Mouse (Mus musculus): ENCODE results near the gene Skiv2l. TPM values are rescaled to one million over a fixed set of nuclear protein-coding genes. Genes with fewer than 3 reads are reported as not detected.

Gene Skiv2l
- 12.7 and 13.1 TPM in 2 replicates for polyA plus RNA-seq (2011; ENCODE audit: insufficient read depth, insufficient read length, low read depth, missing spikeins)

DNA sequence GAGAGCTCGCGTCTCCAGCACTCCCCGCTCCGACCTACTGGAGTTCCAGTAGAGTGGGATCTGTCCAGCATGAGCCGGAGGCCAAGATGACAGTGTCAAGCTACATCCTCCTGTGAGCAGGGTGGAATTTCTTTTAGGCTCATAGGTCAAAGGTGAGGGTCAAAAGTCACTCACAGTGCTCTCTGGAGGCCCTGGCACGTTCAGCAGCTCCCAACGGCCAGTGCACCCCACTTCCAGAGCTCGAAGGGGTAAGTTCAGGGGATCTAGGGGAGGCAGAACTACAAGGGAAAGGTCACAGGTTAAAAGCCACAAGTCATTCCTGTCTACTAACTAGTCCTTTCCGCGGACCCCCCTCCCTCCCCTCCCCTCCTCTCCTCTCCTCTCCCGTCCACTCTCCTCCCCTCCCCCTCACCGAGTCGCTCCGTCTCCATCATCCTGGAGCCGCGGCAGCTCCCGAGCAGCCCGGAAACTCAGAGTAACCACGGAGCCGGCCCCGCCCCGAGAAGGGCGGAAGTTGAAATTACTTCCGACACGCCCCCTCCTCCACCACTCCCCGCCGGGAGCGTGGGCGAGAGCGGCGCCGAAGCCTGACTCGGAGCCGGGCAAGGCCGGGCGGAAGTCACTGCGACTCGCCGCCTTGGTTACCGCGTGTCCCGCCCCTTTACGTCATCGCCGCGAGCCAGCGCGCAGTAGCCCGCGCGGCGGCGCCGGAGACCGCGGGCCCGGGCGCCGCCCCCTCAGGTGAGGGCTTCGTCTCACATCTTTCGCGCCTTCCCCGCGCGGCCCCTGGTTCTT lies at the start of gene Skiv2l, which contains the start of gene Nelfe:
TSS of gene Skiv2l (minus strand) at position 489 of the 795 bp plus-strand sequence.
TSS of gene Nelfe (plus strand) at position 670 of the 795 bp plus-strand sequence.
- H3K4me1 ChIP-seq (ENCODE audit: control insufficient read depth, insufficient read depth, low read length): no peaks in the 10 kb centered on the region
- H3K27ac ChIP-seq (ENCODE audit: insufficient read depth, low read length): no peak within 1 kb of the TSS
- H3K9ac ChIP-seq (ENCODE audit: low read depth, poor library complexity, severe bottlenecking): peak within 1 kb of the TSS; percentile 84
- no peaks in the 10 kb centered on the region for H3K9me3 ChIP-seq (replicated peaks; ENCODE audit: control insufficient read depth, insufficient read depth, low read length, poor library complexity, severe bottlenecking)
- H3K36me3 ChIP-seq (ENCODE audit: control insufficient read depth, insufficient read depth, low read length, poor library complexity, severe bottlenecking): peaks cover 10% of the 10 kb centered on the region
- TF ChIP-seq EP300 (IDR thresholded peaks at IDR 0.05; ENCODE audit: insufficient read depth, low read depth, low read length) (0 out of 2 replicates have a peak, but pooled peaks have one; percentile 11), POLR2A (IDR thresholded peaks at IDR 0.05; ENCODE audit: insufficient read depth, low read length) (peak; percentile 22), CTCF (IDR thresholded peaks at IDR 0.05; ENCODE audit: low read depth, low read length) (no peak)
- peak within 1 kb of the TSS; percentile 92 for H3K4me3 ChIP-seq (ENCODE audit: low read depth, low read length)
- no peaks in the 10 kb centered on the region for H3K27me3 ChIP-seq (ENCODE audit: control insufficient read depth, insufficient read depth, low read length, poor library complexity, severe bottlenecking)

DNA sequence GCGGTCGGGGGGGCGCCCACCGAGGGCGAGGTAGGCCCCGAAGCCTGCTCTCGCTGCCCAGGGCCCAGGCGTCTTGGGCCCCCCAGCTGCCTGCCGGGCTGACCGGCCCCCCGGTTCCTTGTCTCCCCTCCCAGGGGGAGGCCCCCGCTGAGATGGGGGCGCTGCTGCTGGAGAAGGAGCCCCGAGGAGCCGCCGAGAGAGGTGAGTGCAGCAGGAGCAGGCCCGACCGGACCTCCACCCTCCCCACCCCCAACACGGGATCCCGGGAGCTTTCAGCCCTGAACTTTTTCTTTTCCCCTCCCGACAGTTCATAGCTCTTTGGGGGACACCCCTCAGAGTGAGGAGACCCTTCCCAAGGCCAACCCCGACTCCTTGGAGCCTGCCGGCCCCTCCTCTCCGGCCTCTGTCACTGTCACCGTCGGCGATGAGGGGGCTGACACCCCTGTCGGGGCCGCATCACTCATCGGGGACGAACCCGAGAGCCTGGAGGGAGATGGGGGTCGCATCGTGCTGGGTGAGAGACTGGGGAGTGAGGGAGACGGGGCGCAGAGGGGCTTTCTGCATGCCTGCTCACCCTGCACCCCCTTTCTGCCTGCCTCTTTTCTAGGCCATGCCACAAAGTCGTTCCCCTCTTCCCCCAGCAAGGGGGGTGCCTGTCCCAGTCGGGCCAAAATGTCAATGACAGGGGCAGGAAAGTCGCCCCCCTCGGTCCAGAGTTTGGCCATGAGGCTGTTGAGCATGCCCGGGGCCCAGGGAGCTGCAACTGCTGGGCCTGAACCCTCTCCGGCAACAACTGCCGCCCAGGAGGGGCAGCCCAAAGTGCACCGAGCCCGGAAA lies 49.3 kb upstream of the Skiv2l start:
- H3K27me3 ChIP-seq (ENCODE audit: control insufficient read depth, insufficient read depth, low read length, poor library complexity, severe bottlenecking): no peaks in the 10 kb centered on the region
- no peaks in the 10 kb centered on the region for H3K4me1 ChIP-seq (ENCODE audit: control insufficient read depth, insufficient read depth, low read length)
- no peak overlapping the region for H3K27ac ChIP-seq (ENCODE audit: insufficient read depth, low read length)

GRCm38 (mm10) chr17:34898706-34899052 lies 48.7 kb upstream of the Skiv2l start:
- H3K27me3 ChIP-seq (ENCODE audit: control insufficient read depth, insufficient read depth, low read length, poor library complexity, severe bottlenecking): no peaks in the 10 kb centered on the region

More for the DNA sequence above, 49.3 kb upstream of the Skiv2l start:
- no peaks in the 10 kb centered on the region for H3K9me3 ChIP-seq (replicated peaks; ENCODE audit: control insufficient read depth, insufficient read depth, low read length, poor library complexity, severe bottlenecking)
- TF ChIP-seq CTCF (IDR thresholded peaks at IDR 0.05; ENCODE audit: low read depth, low read length): no peak
- no peak for TF ChIP-seq EP300 (IDR thresholded peaks at IDR 0.05; ENCODE audit: insufficient read depth, low read depth, low read length)
- no peak for TF ChIP-seq POLR2A (IDR thresholded peaks at IDR 0.05; ENCODE audit: insufficient read depth, low read length)
- no peaks in the 10 kb centered on the region for H3K36me3 ChIP-seq (ENCODE audit: control insufficient read depth, insufficient read depth, low read length, poor library complexity, severe bottlenecking)
- peak overlapping the region; percentile 94 for H3K9ac ChIP-seq (ENCODE audit: low read depth, poor library complexity, severe bottlenecking)
- peak overlapping the region; percentile 56 for H3K4me3 ChIP-seq (ENCODE audit: low read depth, low read length)

DNA sequence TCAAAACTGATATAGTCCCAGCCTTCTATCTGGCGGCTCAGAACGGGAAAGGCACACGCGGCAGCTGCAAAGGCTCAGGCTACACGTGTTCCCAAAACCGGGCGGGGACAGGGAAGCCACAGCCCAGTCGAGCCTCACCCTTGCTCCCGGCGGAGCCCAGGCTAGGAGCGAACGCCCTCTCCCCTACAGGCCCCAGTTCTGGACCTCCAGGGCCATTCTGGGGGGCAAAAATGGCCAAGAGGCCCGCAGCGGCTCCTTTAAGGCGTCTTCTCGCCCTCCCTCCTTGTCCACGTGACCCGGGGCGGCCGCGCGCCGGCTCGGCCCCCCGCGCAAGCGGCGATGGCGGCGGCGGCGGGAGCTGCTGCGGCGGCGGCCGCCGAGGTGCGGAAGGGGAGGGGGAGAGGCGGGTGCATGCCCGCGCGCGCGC lies 48.2 kb upstream of the Skiv2l start, which contains the start of the genes C2 and Ehmt2:
TSS of gene C2 (minus strand) at position 106 of the 427 bp plus-strand sequence.
TSS of gene Ehmt2 (plus strand) at position 310 of the 427 bp plus-strand sequence.
- Histone ChIP-seq H3K27me3 (ENCODE audit: control insufficient read depth, insufficient read depth, low read length, poor library complexity, severe bottlenecking) (no peaks in the 10 kb centered on the region), H3K9me3 (replicated peaks; ENCODE audit: control insufficient read depth, insufficient read depth, low read length, poor library complexity, severe bottlenecking) (no peaks in the 10 kb centered on the region), H3K4me1 (ENCODE audit: control insufficient read depth, insufficient read depth, low read length) (peaks cover under 1% of the 10 kb centered on the region), H3K27ac (ENCODE audit: insufficient read depth, low read length) (peak within 1 kb of the TSS; percentile 7), H3K4me3 (ENCODE audit: low read depth, low read length) (peak within 1 kb of the TSS; percentile 96), H3K36me3 (ENCODE audit: control insufficient read depth, insufficient read depth, low read length, poor library complexity, severe bottlenecking) (no peaks in the 10 kb centered on the region), H3K9ac (ENCODE audit: low read depth, poor library complexity, severe bottlenecking) (peak within 1 kb of the TSS; percentile 94)
- no peak for TF ChIP-seq CTCF (IDR thresholded peaks at IDR 0.05; ENCODE audit: low read depth, low read length)
- no peak for TF ChIP-seq POLR2A (IDR thresholded peaks at IDR 0.05; ENCODE audit: insufficient read depth, low read length)
- no peak for TF ChIP-seq EP300 (IDR thresholded peaks at IDR 0.05; ENCODE audit: insufficient read depth, low read depth, low read length)

More at GRCm38 (mm10) chr17:34898706-34899052, 48.7 kb upstream of the Skiv2l start:
- no peak overlapping the region for H3K27ac ChIP-seq (ENCODE audit: insufficient read depth, low read length)
- no peak for TF ChIP-seq CTCF (IDR thresholded peaks at IDR 0.05; ENCODE audit: low read depth, low read length)
- no peak for TF ChIP-seq EP300 (IDR thresholded peaks at IDR 0.05; ENCODE audit: insufficient read depth, low read depth, low read length)
- no peak for TF ChIP-seq POLR2A (IDR thresholded peaks at IDR 0.05; ENCODE audit: insufficient read depth, low read length)
- H3K9ac ChIP-seq (ENCODE audit: low read depth, poor library complexity, severe bottlenecking): peak overlapping the region; percentile 94
- peak overlapping the region; percentile 96 for H3K4me3 ChIP-seq (ENCODE audit: low read depth, low read length)
- H3K36me3 ChIP-seq (ENCODE audit: control insufficient read depth, insufficient read depth, low read length, poor library complexity, severe bottlenecking): no peaks in the 10 kb centered on the region
- H3K9me3 ChIP-seq (replicated peaks; ENCODE audit: control insufficient read depth, insufficient read depth, low read length, poor library complexity, severe bottlenecking): no peaks in the 10 kb centered on the region
- H3K4me1 ChIP-seq (ENCODE audit: control insufficient read depth, insufficient read depth, low read length): no peaks in the 10 kb centered on the region

DNA sequence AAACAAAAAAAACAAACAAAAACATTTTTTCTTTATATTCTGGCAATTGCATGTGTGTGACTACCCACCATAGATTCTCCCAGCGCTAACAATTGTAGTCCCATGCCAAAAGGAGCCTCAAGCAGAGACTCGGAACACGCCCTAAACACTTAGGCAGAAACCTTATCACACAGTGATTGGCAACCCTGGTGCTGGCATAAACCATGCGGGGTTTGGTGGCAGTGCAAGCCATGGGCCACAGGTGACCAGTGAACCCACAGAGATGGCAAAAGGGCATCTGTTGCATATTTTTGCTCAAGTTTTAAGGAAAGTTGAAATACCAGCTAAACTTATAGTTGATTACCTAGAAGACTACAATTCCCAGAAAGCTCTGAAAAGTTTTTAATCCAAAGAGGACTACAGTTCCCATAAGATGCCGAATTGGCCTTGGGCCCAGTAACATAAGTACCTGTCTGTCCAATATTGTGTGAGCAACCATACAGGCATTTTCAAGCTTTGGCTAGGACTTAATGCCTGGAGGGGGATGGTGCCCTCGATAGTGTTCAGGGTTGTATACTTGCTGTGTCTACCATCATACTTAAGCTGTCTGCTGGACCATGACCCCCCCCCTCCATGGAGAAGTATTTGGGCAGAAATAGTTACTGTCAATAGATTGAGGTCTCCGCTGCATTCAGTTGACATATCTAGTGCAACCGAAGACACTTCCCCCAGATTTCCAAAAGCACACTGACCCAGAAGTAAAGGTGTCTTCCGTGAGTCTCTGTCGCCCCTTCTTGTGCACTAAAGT lies 47.6 kb upstream of the Skiv2l start:
- peak overlapping the region; percentile 94 for H3K9ac ChIP-seq (ENCODE audit: low read depth, poor library complexity, severe bottlenecking)
- peak overlapping the region; percentile 7 for H3K27ac ChIP-seq (ENCODE audit: insufficient read depth, low read length)
- peaks cover 2% of the 10 kb centered on the region for H3K4me1 ChIP-seq (ENCODE audit: control insufficient read depth, insufficient read depth, low read length)
- H3K36me3 ChIP-seq (ENCODE audit: control insufficient read depth, insufficient read depth, low read length, poor library complexity, severe bottlenecking): no peaks in the 10 kb centered on the region
- H3K27me3 ChIP-seq (ENCODE audit: control insufficient read depth, insufficient read depth, low read length, poor library complexity, severe bottlenecking): no peaks in the 10 kb centered on the region
- H3K9me3 ChIP-seq (replicated peaks; ENCODE audit: control insufficient read depth, insufficient read depth, low read length, poor library complexity, severe bottlenecking): no peaks in the 10 kb centered on the region
- TF ChIP-seq CTCF (IDR thresholded peaks at IDR 0.05; ENCODE audit: low read depth, low read length) (no peak), POLR2A (IDR thresholded peaks at IDR 0.05; ENCODE audit: insufficient read depth, low read length) (no peak), EP300 (IDR thresholded peaks at IDR 0.05; ENCODE audit: insufficient read depth, low read depth, low read length) (no peak)
- peak overlapping the region; percentile 96 for H3K4me3 ChIP-seq (ENCODE audit: low read depth, low read length)

Measured in ES-Bruce4 (cell line).